Mouse (Mus musculus): Measurements from ENCODE around the gene Snx1. TPM values are rescaled to one million over a fixed set of nuclear protein-coding genes. Genes with fewer than 3 reads are reported as not detected.
A peak's percentile ranks its signal among the peaks of the same experiment; 100 is the strongest.

Snx1 gene
- polyA plus RNA-seq, 1 experiment from 2014 or later = 119 TPM

DNA sequence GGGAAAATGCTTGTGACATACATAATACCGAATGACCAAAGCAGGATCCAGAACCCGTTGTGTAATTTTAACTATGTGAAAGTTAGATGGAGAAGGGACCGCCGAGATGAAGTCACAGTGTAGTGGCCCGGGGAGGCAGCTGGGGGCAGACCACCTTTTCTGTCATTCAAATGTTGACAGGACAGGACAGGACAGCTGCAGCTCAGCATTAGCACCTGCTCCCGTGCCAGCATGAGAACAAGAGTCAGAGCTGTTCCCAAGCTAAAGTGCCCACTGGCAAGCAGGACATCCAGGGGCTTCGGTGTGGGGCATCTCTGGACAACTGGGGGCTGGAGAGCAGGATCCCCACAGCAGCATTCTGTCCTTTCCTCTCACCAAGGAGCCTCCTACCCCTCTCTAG lies 39.3 kb downstream of the Snx1 start:
- Histone ChIP-seq H3K4me2 (no peak overlapping the region), H3K9me3 (no peaks in the 10 kb centered on the region), H3K4me3 (no peak overlapping the region), H3K4me1 (0 out of 2 replicates have a peak, but pooled peaks cover 6% of the 10 kb centered on the region), H3K27me3 (no peaks in the 10 kb centered on the region), H3K27ac (no peak overlapping the region), H3K36me3 (peaks cover 63% of the 10 kb centered on the region), H3K9ac (no peak overlapping the region)
- ATAC-seq (ENCODE audit: insufficient number of reproducible peaks, insufficient read depth, low FRiP score, low TSS enrichment, low read depth) = no peak
- WGBS = 94% methylated on average over 7 of the region's 7 CpGs

DNA sequence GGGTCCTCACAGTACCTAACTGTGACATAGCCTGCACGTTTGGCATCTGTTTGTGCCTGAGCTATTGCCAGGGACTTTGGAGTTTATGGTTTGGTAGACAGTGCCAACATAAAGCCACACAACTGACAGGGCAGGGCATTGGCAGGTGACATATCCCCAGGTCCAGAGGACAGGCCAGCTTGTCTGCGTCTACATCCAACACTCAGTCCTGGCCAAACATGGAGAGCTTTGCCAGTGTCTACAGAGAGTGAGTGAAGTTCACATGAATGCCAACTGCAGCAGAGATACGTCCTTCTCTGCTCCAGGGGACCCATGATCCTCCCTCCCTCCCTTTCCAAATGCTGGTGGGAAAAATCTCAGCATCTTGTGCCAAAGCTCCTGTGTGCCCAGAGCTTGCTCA lies 42.2 kb downstream of the Snx1 start:
- Histone ChIP-seq H3K4me3 (no peak overlapping the region), H3K27ac (no peak overlapping the region), H3K9me3 (no peaks in the 10 kb centered on the region), H3K4me2 (no peak overlapping the region), H3K4me1 (0 out of 2 replicates have a peak, but pooled peaks cover 3% of the 10 kb centered on the region), H3K27me3 (no peaks in the 10 kb centered on the region), H3K9ac (no peak overlapping the region), H3K36me3 (peaks cover 34% of the 10 kb centered on the region)
- 92% methylated on average over 3 of the region's 3 CpGs for WGBS
- ATAC-seq (ENCODE audit: insufficient number of reproducible peaks, insufficient read depth, low FRiP score, low TSS enrichment, low read depth) = no peak

DNA sequence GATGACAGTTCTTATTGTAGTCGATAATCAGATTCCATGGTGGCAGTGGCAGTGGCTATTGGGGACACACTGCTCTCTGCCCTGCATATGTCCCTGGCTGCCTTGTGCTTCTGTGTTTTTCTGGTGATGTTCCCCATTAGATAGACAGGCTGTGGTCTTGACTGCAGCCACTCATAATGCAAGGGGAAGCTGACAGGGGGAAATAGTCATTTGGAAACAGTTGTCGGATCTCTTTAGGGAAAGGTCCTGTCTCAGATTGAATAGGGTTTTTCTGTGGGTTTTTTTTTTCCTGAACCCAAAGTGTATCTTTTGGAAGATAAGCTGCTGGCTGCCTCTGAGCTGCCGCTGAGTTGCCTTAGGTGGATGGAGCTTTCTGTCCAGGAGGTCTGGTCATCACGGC lies 44.4 kb downstream of the Snx1 start:
- Histone ChIP-seq H3K4me2 (no peak overlapping the region), H3K27me3 (0 out of 2 replicates have a peak, but pooled peaks cover 7% of the 10 kb centered on the region), H3K9ac (no peak overlapping the region), H3K4me1 (peaks cover 6% of the 10 kb centered on the region), H3K9me3 (no peaks in the 10 kb centered on the region), H3K4me3 (no peak overlapping the region), H3K36me3 (peaks cover 13% of the 10 kb centered on the region), H3K27ac (no peak overlapping the region)
- no peak for ATAC-seq (ENCODE audit: insufficient number of reproducible peaks, insufficient read depth, low FRiP score, low TSS enrichment, low read depth)
- 76% methylated on average over 4 of the region's 4 CpGs for WGBS

DNA sequence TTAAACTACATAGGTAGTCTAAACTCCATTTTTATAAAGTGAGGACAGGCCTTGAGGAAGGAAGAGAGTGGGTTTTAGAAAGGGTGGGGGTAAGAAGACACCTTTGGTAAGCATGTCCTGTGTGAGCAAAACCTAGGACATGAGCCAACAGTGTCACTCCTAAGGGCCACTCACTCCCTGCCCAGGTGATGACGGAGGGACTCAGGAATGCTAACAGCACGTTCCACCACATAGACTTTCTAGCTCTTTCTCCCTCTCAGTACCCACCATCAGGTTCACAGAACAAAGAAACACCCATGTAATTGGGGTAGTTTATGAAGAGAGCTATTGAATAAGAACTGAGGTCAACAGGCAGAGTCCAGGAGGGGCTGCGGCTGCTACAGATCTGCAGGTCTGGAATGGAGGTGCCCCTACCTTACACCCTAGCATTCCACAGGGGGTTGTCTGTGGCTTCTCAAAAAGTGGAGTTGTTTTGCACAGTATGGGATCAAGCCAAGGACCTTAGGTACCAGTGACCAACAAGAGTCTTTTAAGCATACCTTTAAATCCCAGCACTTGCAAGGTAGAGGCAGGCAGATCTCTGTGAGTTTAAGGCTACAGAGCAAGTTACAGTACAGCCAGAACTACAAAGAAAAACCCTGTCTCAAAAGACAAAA lies 45.5 kb downstream of the Snx1 start:
- 83% methylated on average over 3 of the region's 3 CpGs for WGBS
- Histone ChIP-seq H3K9me3 (no peaks in the 10 kb centered on the region), H3K4me1 (peaks cover 6% of the 10 kb centered on the region), H3K4me3 (no peak overlapping the region), H3K4me2 (no peak overlapping the region), H3K9ac (no peak overlapping the region), H3K36me3 (0 out of 2 replicates have a peak, but pooled peaks cover 2% of the 10 kb centered on the region), H3K27ac (no peak overlapping the region), H3K27me3 (0 out of 2 replicates have a peak, but pooled peaks cover 7% of the 10 kb centered on the region)
- ATAC-seq (ENCODE audit: insufficient number of reproducible peaks, insufficient read depth, low FRiP score, low TSS enrichment, low read depth) = no peak

DNA sequence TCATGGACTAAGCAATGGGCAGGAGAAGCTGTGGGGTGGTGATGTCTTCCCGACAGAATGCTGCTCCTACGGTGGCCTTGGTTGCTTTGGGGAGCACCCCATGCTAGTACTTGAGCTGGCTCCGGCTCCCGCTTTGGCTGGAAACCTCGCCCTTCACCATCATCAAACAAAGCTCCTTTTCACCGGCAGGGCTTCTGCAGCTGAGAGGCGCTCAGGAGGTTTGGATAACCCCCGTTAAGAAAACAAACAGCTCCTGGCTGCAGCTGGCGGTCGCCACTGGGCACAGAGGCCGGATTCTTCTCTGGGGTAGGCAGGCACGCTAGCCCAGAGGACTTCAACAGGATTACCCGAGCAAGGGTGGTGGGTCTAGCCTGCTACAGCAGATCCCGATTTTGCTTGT lies 47.9 kb downstream of the Snx1 start:
- no peaks in the 10 kb centered on the region for H3K36me3 ChIP-seq
- H3K9me3 ChIP-seq = no peaks in the 10 kb centered on the region
- 0 out of 2 replicates have a peak, but pooled peaks cover 7% of the 10 kb centered on the region for H3K27me3 ChIP-seq
- WGBS = 4% methylated on average over 14 of the region's 14 CpGs
- H3K4me3 ChIP-seq = no peak overlapping the region
- peak overlapping the region; percentile 74 for H3K27ac ChIP-seq
- peaks cover 6% of the 10 kb centered on the region for H3K4me1 ChIP-seq
- H3K4me2 ChIP-seq = peak overlapping the region; percentile 38
- peak; percentile 56; the same call in 1 of the 2 replicates for ATAC-seq (ENCODE audit: insufficient number of reproducible peaks, insufficient read depth, low FRiP score, low TSS enrichment, low read depth)
- peak overlapping the region; percentile 17; the same call in 1 of the 2 replicates for H3K9ac ChIP-seq

DNA sequence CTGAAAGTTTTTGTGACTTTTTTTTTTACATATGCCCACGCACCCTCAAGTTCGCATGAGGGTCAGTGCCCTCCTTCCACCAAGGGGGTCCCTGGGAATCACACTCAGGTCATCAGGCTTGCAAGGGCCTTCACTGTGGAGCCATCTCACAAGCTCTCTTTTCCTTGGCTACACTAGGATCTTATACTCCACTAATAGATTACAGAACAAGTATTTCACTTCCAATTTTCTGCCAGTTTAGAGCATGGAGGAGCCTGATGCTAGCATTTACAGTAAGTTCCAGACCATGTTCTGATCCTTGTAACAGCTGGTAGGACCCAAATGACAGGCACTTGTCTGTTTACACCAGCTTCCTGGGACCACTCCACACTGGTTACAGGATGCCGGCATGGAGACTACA lies 48.3 kb downstream of the Snx1 start:
- Histone ChIP-seq H3K9ac (0 out of 2 replicates have a peak overlapping the region, but pooled peaks have one; percentile 17), H3K27ac (peak overlapping the region; percentile 74), H3K4me2 (peak overlapping the region; percentile 38; the same call in 1 of the 2 replicates), H3K27me3 (0 out of 2 replicates have a peak, but pooled peaks cover 7% of the 10 kb centered on the region), H3K4me1 (peaks cover 6% of the 10 kb centered on the region), H3K9me3 (no peaks in the 10 kb centered on the region), H3K36me3 (no peaks in the 10 kb centered on the region), H3K4me3 (no peak overlapping the region)
- 59% methylated on average over 3 of the region's 3 CpGs for WGBS
- ATAC-seq (ENCODE audit: insufficient number of reproducible peaks, insufficient read depth, low FRiP score, low TSS enrichment, low read depth) = no peak

DNA sequence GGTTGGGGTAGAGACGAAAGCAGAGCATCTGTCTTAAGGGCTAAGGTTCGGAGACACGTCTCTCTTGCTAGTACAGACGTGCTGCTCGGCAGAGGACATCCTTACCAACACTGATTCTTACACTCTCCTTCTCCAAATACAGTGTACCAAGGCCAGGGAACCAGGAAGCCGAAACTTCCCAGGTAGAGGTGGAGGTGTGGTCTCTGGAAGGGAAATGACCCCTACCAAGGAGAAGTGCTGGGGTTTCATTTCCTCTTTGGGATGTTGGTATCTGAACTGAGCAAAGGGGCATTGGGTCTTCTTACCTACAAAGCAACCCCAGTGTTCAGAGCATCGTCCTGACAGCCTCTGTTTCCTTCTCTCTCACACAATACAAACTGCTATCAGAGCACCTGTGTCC lies 53.6 kb downstream of the Snx1 start:
- no peak overlapping the region for H3K9ac ChIP-seq
- 84% methylated on average over 7 of the region's 7 CpGs for WGBS
- no peak for ATAC-seq (ENCODE audit: insufficient number of reproducible peaks, insufficient read depth, low FRiP score, low TSS enrichment, low read depth)

DNA sequence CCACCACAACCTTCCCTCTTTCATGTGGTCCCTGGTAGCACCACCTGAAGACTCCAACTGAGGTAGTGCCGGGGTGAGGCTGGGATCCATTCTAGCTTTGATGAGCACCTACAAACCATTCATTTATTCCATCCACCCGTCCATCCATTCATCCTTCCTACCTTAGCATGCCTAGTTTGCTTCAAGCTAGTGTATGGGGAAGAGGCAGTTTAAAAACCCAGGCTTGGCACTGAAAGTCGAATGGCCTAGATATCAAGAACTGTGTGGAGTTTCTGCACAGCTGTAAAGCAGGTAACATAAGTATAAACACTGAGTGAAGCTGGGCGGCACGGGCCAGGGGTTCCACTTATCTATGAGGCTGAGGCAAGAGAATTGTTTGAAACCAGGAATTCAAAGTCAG lies 56.2 kb downstream of the Snx1 start:
- Histone ChIP-seq H3K27ac (no peak overlapping the region), H3K4me1 (peaks cover 14% of the 10 kb centered on the region), H3K27me3 (peaks cover 39% of the 10 kb centered on the region), H3K9ac (no peak overlapping the region), H3K4me2 (no peak overlapping the region; the same call in 1 of the 2 replicates), H3K4me3 (0 out of 2 replicates have a peak overlapping the region, but pooled peaks have one; percentile 52), H3K9me3 (no peaks in the 10 kb centered on the region), H3K36me3 (peaks cover 24% of the 10 kb centered on the region)
- no peak for ATAC-seq (ENCODE audit: insufficient number of reproducible peaks, insufficient read depth, low FRiP score, low TSS enrichment, low read depth)
- WGBS = 89% methylated on average over 5 of the region's 5 CpGs

More for the DNA sequence above, 53.6 kb downstream of the Snx1 start:
- Histone ChIP-seq H3K27me3 (peaks cover 26% of the 10 kb centered on the region), H3K9me3 (no peaks in the 10 kb centered on the region), H3K4me1 (peaks cover 14% of the 10 kb centered on the region), H3K27ac (no peak overlapping the region), H3K36me3 (no peaks in the 10 kb centered on the region), H3K4me3 (no peak overlapping the region), H3K4me2 (no peak overlapping the region)

DNA sequence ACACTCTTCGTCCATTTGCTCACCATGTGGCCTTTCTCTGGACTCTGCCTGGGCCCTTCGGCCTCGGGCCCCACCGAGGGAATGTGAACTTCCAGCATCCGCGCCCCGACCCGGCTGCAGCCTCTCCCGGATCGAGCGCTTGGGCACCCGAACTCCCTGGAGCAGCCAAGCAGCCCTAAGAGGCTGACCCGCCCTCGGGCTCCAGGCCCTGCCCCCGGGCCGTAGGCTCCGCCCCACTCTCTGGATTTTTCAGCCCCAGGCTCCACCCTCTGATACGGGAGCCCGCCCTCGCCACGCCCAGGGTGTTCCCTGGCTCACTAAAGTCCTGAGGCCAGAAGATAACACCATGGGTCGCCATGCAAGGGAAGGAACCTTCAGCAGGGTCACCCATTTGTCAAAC lies 56.8 kb downstream of the Snx1 start, which contains the start of gene Snx22:
TSS of gene Snx22 (minus strand) at position 137 of the 400 bp plus-strand sequence.
- H3K4me3 ChIP-seq = peak within 1 kb of the TSS; percentile 52
- H3K27ac ChIP-seq = no peak within 1 kb of the TSS
- peaks cover 39% of the 10 kb centered on the region for H3K27me3 ChIP-seq
- peak within 1 kb of the TSS; percentile 93 for H3K4me2 ChIP-seq
- H3K9ac ChIP-seq = peak within 1 kb of the TSS; percentile 72
- H3K36me3 ChIP-seq = peaks cover 27% of the 10 kb centered on the region
- H3K9me3 ChIP-seq = no peaks in the 10 kb centered on the region
- peak; percentile 35; the same call in 1 of the 2 replicates for ATAC-seq (ENCODE audit: insufficient number of reproducible peaks, insufficient read depth, low FRiP score, low TSS enrichment, low read depth)
- H3K4me1 ChIP-seq = peaks cover 14% of the 10 kb centered on the region
- WGBS = under 1% methylated on average over 22 of the region's 22 CpGs

DNA sequence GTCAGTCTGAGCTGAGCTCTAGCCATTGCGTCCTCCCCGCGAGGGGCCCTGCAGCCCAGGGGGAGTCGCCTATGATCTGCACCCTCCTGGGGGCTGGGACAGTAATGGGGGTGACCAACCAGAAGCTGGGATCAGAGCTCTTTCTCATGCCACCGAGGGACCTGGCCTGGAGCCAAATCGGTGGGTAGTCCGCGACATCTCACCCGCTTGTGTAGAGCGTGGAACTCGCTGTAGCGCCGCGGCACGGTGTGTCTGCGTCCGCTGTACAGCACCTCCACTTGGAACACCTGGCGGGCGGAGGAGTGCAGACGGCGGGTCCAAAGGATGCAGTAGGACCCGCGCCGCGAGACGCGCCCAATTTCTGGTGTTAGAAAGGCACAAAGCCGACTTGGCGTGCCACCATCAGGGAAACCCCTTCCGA lies 57.4 kb downstream of the Snx1 start:
- H3K27ac ChIP-seq = no peak overlapping the region
- H3K4me2 ChIP-seq = peak overlapping the region; percentile 93
- H3K9ac ChIP-seq = peak overlapping the region; percentile 72
- no peak for ATAC-seq (ENCODE audit: insufficient number of reproducible peaks, insufficient read depth, low FRiP score, low TSS enrichment, low read depth)
- peaks cover 32% of the 10 kb centered on the region for H3K36me3 ChIP-seq
- peaks cover 39% of the 10 kb centered on the region for H3K27me3 ChIP-seq
- WGBS = 1% methylated on average over 30 of the region's 30 CpGs
- H3K9me3 ChIP-seq = no peaks in the 10 kb centered on the region
- peaks cover 14% of the 10 kb centered on the region for H3K4me1 ChIP-seq
- H3K4me3 ChIP-seq = peak overlapping the region; percentile 52

DNA sequence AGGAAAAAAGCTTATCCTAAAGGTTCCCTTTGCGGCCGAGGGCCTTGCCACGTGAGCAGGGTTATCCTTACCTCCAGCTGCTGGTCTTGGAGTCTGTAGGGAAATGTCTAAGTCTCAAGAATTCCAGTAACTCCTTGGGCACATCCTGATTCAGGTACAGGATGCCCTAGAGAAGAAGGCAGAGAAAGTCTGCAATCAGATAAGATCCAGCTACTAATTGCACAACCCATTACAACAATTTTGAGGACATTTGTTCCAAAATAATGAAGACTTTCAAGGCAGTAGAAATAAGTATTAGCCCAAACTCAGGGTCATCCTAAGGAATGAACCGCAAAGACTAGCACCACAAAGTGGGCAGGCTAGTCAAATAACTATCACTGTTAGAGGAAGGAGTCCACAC lies 58.3 kb downstream of the Snx1 start:
- Histone ChIP-seq H3K4me2 (no peak overlapping the region), H3K9me3 (no peaks in the 10 kb centered on the region), H3K4me1 (peaks cover 14% of the 10 kb centered on the region), H3K9ac (no peak overlapping the region), H3K36me3 (peaks cover 42% of the 10 kb centered on the region), H3K27ac (no peak overlapping the region), H3K4me3 (no peak overlapping the region), H3K27me3 (peaks cover 39% of the 10 kb centered on the region)
- ATAC-seq (ENCODE audit: insufficient number of reproducible peaks, insufficient read depth, low FRiP score, low TSS enrichment, low read depth) = no peak
- 50% methylated on average over 4 of the region's 4 CpGs for WGBS

DNA sequence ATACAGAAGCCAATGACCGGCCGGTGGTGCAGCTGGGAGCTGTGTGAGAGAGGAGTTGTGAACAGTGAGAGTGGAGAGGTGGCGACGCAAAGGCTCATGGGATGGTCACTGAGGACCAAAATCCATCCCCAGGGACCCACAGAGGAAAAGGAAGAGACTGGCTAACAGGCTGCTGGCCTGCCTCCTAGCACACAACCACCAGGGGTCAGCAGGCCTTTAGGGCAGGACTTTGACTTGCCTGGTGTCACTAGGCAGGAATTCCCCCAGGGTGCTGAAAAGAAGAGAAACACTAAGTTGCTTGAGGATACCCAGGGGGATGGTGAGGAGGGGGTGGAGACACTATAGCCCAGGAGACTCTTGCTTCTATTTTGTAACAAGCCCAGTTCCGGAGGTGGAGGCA lies 58.8 kb downstream of the Snx1 start:
- H3K9me3 ChIP-seq = no peaks in the 10 kb centered on the region
- peaks cover 47% of the 10 kb centered on the region for H3K36me3 ChIP-seq
- no peak overlapping the region for H3K9ac ChIP-seq
- peaks cover 18% of the 10 kb centered on the region for H3K4me1 ChIP-seq
- no peak overlapping the region for H3K4me2 ChIP-seq
- no peak overlapping the region for H3K4me3 ChIP-seq
- no peak overlapping the region for H3K27ac ChIP-seq
- ATAC-seq (ENCODE audit: insufficient number of reproducible peaks, insufficient read depth, low FRiP score, low TSS enrichment, low read depth) = no peak
- 23% methylated on average over 5 of the region's 5 CpGs for WGBS
- H3K27me3 ChIP-seq = peaks cover 39% of the 10 kb centered on the region
